Mouse (Mus musculus) cerebellum, adult 2 months (tissue): Measurements from ENCODE around the gene Tbc1d16.

ENCODE experiments used
- CTCF ChIP-seq: fragments of 200-500 bp; IDR thresholded peaks from 2 replicates; pipeline ENCODE4 v1.5.1; 2011; ENCODE audit warnings: low read depth, mild to moderate bottlenecking, control low read depth, low read length, moderate library complexity, borderline replicate concordance; ENCODE audit not compliant: insufficient read depth
- POLR2A ChIP-seq: fragments of 200-500 bp; IDR thresholded peaks from 2 replicates; pipeline ENCODE4 v1.6.1; 2011; ENCODE audit warnings: low read length, control low read depth, borderline replicate concordance; ENCODE audit not compliant: insufficient read depth

DNA sequence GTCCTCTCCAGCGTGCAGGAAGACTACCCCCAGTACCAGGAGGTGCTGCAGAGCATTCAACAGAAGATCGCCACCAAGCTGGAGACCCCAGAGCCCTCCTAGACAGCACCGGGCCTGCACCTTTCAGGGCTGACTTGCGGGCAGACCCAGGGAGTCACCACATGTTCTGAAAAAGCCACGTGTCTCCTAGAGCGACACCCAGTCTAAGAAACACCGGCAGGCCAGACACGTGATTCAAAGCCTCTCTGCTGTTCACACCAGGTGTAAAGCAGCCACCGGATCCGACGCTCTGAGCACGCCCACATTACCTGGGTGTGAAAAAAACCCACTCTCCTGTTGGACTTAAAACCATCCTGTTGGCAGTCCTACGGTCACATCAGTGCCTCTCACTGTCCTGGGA lies 36.1 kb upstream of the Tbc1d16 start:
- TF ChIP-seq POLR2A (no peak), CTCF (no peak)
